Mouse (Mus musculus): ENCODE data around the gene Zfp275. TPM values are rescaled to one million over a fixed set of nuclear protein-coding genes. Genes with fewer than 3 reads are reported as not detected.

Gene Zfp275
- polyA plus RNA-seq (2015; fragmentation: Illumina TruSeq; extraction: RNeasy Lipid Tissue Mini Kit (QIAGEN cat#74804); ENCODE audit: insufficient read depth, low read depth, low replicate concordance), result 3.6 TPM

DNA sequence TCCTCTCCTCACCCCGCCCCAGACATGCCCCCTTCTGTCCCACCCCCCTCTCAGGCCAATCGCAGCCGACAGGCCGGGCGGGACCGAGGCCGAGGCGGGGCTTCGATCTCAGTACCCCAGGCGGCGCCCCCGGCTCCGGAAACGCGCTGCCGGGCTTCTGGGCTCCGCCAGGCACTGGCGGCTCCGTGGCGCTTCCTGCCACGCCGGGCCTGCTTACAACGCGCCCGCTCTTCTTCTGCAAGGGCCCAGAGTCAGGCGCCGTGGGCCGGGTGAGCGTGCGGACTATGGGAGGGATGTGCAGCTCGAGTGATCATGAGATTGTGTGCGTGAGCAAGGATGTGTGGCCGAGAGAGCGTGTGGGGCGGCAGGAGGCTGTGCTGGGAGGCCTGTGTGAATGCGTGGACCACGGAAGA is at the start of gene Zfp275:
Gene Zfp275 (plus strand): TSS at position 139 of the 413 bp plus-strand sequence.

DNA sequence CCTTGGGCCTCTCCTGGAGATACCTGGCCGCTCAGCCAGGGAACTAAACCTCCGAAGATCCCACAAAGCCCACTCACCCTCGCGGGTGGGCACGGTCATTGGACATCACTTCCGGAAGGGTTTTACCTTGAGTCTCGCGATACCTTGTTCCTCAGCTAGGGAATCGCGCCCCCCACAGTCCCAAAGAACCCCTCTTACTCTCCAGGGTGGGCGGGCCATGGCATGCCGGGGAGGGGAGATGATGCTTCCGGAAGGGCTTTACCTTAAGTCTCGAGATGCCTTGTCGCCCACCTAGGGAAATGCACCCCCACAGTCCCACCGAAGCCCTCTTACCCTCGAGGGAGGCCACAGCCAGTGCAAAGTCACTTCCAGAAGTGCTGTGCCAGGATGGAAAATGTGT is 49.5 kb upstream of the Zfp275 start, which contains the start of the genes Xlr5a and Xlr5c:
Gene Xlr5a (minus strand): TSS at position 101 of the 400 bp plus-strand sequence.
Gene Xlr5c (minus strand): TSS at position 101 of the 400 bp plus-strand sequence.

GRCm38 (mm10) chrX:73336740-73337139 is 5.7 kb upstream of the Zfp275 start, which contains the start of gene Gm45015:
TSS of gene Gm45015 (minus strand) at chrX:73336840.

GRCm38 (mm10) chrX:73398636-73399035 is 56.2 kb downstream of the Zfp275 start, which contains the start of gene Gm18336:
TSS of gene Gm18336 (minus strand) at chrX:73398736.

Other genes with a start within 250 kb of the Zfp275 start
- 4.9 TPM for gene Xlr3a, start 245.5 kb upstream of the Zfp275 start, polyA plus RNA-seq (2015; fragmentation: Illumina TruSeq; extraction: RNeasy Lipid Tissue Mini Kit (QIAGEN cat#74804); ENCODE audit: insufficient read depth, low read depth, low replicate concordance)
- not detected for gene Gm14685, start 225.6 kb upstream of the Zfp275 start, polyA plus RNA-seq (2015; fragmentation: Illumina TruSeq; extraction: RNeasy Lipid Tissue Mini Kit (QIAGEN cat#74804); ENCODE audit: insufficient read depth, low read depth, low replicate concordance)
- gene Xlr5b, start 193.8 kb upstream of the Zfp275 start, polyA plus RNA-seq (2015; fragmentation: Illumina TruSeq; extraction: RNeasy Lipid Tissue Mini Kit (QIAGEN cat#74804); ENCODE audit: insufficient read depth, low read depth, low replicate concordance), result not detected
- not detected for gene DXBay18, start 193.2 kb upstream of the Zfp275 start, polyA plus RNA-seq (2015; fragmentation: Illumina TruSeq; extraction: RNeasy Lipid Tissue Mini Kit (QIAGEN cat#74804); ENCODE audit: insufficient read depth, low read depth, low replicate concordance)
- gene Spin2d, start 165.6 kb upstream of the Zfp275 start, polyA plus RNA-seq (2015; fragmentation: Illumina TruSeq; extraction: RNeasy Lipid Tissue Mini Kit (QIAGEN cat#74804); ENCODE audit: insufficient read depth, low read depth, low replicate concordance), result not detected
- 1.0 TPM for gene Xlr3b, start 150.4 kb upstream of the Zfp275 start, polyA plus RNA-seq (2015; fragmentation: Illumina TruSeq; extraction: RNeasy Lipid Tissue Mini Kit (QIAGEN cat#74804); ENCODE audit: insufficient read depth, low read depth, low replicate concordance)
- gene Xlr4b, start 128.3 kb upstream of the Zfp275 start, polyA plus RNA-seq (2015; fragmentation: Illumina TruSeq; extraction: RNeasy Lipid Tissue Mini Kit (QIAGEN cat#74804); ENCODE audit: insufficient read depth, low read depth, low replicate concordance), result not detected
- gene F8a, start 114.3 kb upstream of the Zfp275 start, polyA plus RNA-seq (2015; fragmentation: Illumina TruSeq; extraction: RNeasy Lipid Tissue Mini Kit (QIAGEN cat#74804); ENCODE audit: insufficient read depth, low read depth, low replicate concordance), result 3.2 TPM
- not detected for gene Xlr4c, start 99.5 kb upstream of the Zfp275 start, polyA plus RNA-seq (2015; fragmentation: Illumina TruSeq; extraction: RNeasy Lipid Tissue Mini Kit (QIAGEN cat#74804); ENCODE audit: insufficient read depth, low read depth, low replicate concordance)
- gene Xlr3c, start 77.2 kb upstream of the Zfp275 start, polyA plus RNA-seq (2015; fragmentation: Illumina TruSeq; extraction: RNeasy Lipid Tissue Mini Kit (QIAGEN cat#74804); ENCODE audit: insufficient read depth, low read depth, low replicate concordance), result not detected
- gene Xlr5a, start 49.6 kb upstream of the Zfp275 start, polyA plus RNA-seq (2015; fragmentation: Illumina TruSeq; extraction: RNeasy Lipid Tissue Mini Kit (QIAGEN cat#74804); ENCODE audit: insufficient read depth, low read depth, low replicate concordance), result not detected
- not detected for gene Xlr5c, start 49.6 kb upstream of the Zfp275 start, polyA plus RNA-seq (2015; fragmentation: Illumina TruSeq; extraction: RNeasy Lipid Tissue Mini Kit (QIAGEN cat#74804); ENCODE audit: insufficient read depth, low read depth, low replicate concordance)
- gene Gm45015, start 5.8 kb upstream of the Zfp275 start, polyA plus RNA-seq (2015; fragmentation: Illumina TruSeq; extraction: RNeasy Lipid Tissue Mini Kit (QIAGEN cat#74804); ENCODE audit: insufficient read depth, low read depth, low replicate concordance), result not detected
- gene Gm18336, start 56.1 kb downstream of the Zfp275 start, polyA plus RNA-seq (2015; fragmentation: Illumina TruSeq; extraction: RNeasy Lipid Tissue Mini Kit (QIAGEN cat#74804); ENCODE audit: insufficient read depth, low read depth, low replicate concordance), result not detected
- 0.31 TPM for gene Zfp92, start 68.5 kb downstream of the Zfp275 start, polyA plus RNA-seq (2015; fragmentation: Illumina TruSeq; extraction: RNeasy Lipid Tissue Mini Kit (QIAGEN cat#74804); ENCODE audit: insufficient read depth, low read depth, low replicate concordance)
- gene Trex2, start 92.7 kb downstream of the Zfp275 start, polyA plus RNA-seq (2015; fragmentation: Illumina TruSeq; extraction: RNeasy Lipid Tissue Mini Kit (QIAGEN cat#74804); ENCODE audit: insufficient read depth, low read depth, low replicate concordance), result not detected
- gene Haus7, start 116.4 kb downstream of the Zfp275 start, polyA plus RNA-seq (2015; fragmentation: Illumina TruSeq; extraction: RNeasy Lipid Tissue Mini Kit (QIAGEN cat#74804); ENCODE audit: insufficient read depth, low read depth, low replicate concordance), result 18.6 TPM
- 134 TPM for gene Bgn, start 141.0 kb downstream of the Zfp275 start, polyA plus RNA-seq (2015; fragmentation: Illumina TruSeq; extraction: RNeasy Lipid Tissue Mini Kit (QIAGEN cat#74804); ENCODE audit: insufficient read depth, low read depth, low replicate concordance)
- gene Atp2b3, start 160.5 kb downstream of the Zfp275 start, polyA plus RNA-seq (2015; fragmentation: Illumina TruSeq; extraction: RNeasy Lipid Tissue Mini Kit (QIAGEN cat#74804); ENCODE audit: insufficient read depth, low read depth, low replicate concordance), result not detected